Mouse (Mus musculus): ENCODE measurements around the gene Parl.

DNA sequence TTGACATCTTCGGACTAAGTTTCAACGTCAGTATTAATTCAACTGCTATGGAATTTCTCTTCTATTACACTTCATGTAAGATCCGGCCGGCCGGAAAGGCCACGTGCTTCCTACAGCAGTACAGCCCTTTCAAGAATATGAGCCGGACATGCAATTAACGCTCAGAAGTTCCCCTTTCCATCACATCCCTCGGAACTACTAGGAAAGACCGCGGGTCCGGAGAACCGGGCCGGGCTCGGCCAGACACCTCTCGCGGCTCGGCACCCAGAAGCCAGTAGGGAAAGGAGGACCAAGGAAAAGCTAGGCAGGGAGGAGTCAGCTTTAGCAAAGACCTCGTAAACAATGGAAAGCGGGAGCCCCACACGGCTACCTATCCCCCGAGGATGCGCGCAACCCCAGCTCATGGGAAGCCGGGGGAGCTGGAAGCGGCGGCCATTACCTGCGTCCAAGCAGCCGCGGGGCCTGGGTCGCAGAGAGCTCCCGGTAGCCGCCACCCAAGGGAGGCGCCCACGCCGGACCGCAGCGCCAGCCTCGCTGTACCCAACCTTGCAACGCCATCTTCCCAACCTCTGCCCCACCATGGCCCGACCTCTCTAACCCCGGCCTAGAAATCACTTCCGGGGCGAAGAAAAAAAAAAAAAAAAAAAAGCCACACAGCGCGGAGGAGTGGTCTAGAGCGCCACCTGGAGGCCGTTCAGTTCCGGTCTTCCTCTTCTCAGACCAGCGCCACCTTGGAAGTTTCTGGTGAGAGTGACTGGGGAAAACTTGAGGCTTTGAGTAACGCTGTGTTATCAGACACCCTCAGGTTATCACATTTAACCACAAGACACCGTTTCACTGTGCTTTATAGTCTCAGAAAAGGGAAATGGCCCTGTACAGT is at the start of gene Parl:
- peak; percentile 49; the same call in 1 of the 2 replicates for TF ChIP-seq POLR2A (IDR thresholded peaks at IDR 0.05; ENCODE audit: control insufficient read depth, extremely low read depth, insufficient read depth, low read length, poor library complexity)
- TF ChIP-seq CTCF (IDR thresholded peaks at IDR 0.05; ENCODE audit: borderline replicate concordance, control insufficient read depth, extremely low read depth, insufficient read depth, low read length, poor library complexity) = peak; percentile 84

Data from thymus, adult 2 months (tissue).